Mouse (Mus musculus) hindlimb bud, embryonic 11.5 days (tissue): Measurements from ENCODE around the gene Sez6.

Source experiments
- DNase-seq: peaks from one replicate; pipeline ENCODE4 v3.0.0-alpha.2; 2012; ENCODE audit warnings: low read depth, low spot score; ENCODE audit errors: extremely low spot score

The Sez6 gene

GRCm38 (mm10) chr11:77930751-77931540 lies at the start of gene Sez6:
TSS of gene Sez6 (plus strand) at chr11:77930800.
- DNase-seq = no peak

- no peak for DNase-seq
Observed at GRCm38 (mm10) chr11:77884524-77885245, 45.9 kb upstream of the Sez6 start.

DNA sequence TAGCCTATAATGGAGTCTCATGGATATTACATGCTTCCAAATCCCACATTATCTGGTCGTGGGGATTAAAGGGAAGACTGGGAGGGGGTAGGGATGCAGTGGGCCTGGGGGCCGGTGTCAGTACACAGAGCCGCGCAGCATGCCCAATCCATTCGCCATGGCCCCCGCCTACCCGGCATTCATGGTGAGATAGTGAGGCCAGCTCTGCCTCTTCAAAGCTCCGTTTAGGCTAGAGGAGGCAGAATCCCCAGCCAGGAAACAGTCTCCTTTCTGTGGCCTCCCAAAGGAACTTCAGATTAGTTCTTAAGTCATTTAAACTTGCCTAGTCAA lies 45.4 kb upstream of the Sez6 start:
- DNase-seq = no peak

DNA sequence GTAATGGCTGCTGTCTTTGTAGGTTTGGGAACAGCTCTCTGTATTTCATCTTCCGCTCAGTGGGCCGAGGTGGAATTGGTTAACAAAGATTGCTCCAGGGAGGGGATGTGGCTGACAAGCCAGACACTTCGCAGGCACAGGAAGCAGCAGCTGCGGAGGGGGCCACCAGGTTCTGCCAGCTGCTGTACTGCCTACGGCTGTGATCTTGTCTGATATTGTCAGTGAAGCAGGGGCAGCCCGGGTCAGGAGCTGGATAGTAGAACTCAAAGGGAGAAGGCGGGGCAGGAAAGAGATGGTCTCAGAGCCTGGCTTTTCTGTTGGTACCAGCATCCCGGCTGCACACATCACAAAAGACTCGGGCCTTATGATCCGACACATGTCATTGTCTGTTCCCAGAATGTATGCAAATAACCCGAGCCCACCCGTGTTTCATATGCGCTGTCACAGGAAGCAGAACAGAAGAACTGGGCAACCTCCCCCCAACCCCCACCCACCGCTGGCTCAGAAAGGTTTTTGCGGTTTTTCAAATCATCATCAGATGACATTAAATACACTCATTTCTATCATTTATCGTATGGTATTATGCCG lies 43.1 kb upstream of the Sez6 start:
- DNase-seq = no peak

- DNase-seq = no peak
Observed at GRCm38 (mm10) chr11:77888846-77889245, 41.8 kb upstream of the Sez6 start.

- no peak for DNase-seq
Observed at GRCm38 (mm10) chr11:77889484-77889883, 41.1 kb upstream of the Sez6 start.

GRCm38 (mm10) chr11:77890648-77891258 lies 39.8 kb upstream of the Sez6 start:
- no peak for DNase-seq

- no peak for DNase-seq
Observed at GRCm38 (mm10) chr11:77892883-77893282, 37.7 kb upstream of the Sez6 start.

- no peak for DNase-seq
Observed at GRCm38 (mm10) chr11:77893283-77893682, 37.3 kb upstream of the Sez6 start.

DNA sequence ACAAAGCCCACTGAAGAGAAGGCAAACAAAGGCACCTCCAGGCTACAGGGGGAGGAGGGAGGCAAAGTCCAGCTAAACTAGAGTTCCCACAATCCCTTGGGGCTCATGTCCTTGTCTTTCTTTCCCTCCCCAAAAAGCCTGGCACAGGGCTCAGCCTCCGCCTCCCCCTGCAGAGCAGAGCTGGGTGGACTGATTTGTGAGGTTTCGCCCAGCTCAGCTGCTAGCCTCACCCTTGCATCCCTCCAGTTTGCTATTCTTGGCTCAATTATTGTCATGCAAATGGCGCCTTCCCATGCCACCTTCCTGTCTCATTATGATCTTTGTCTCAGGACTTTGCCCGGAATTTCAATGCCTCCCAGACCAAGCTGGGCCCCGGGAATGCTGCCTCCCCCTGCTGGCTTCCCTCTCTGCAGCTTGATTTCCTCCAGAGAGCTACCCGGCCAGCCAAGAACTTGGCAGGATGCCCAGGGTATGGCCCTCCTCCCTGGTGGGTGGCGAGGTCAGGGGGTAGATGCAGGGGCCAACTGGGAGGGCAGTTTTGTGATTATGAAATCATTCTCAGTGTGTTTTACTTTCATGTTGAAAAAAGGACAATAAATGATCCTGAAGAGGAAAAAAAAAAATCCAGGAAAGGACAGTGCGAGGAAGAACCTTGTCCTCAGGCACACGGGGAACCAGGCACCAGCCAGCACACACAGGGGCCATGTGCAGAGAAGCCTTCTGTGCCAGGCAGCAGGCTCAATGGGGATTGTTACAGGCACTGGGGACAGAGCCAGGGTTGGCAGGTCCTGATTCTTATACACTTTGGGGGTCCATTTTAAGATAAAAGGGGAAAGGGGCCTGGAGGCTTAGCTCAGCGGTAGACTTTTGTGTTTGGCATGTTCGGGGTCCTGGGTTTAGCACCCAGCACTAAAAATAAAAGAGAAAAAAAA lies 36.5 kb upstream of the Sez6 start, which contains the start of gene Pipox:
TSS of gene Pipox (minus strand) at position 310 of the 932 bp plus-strand sequence.
- no peak for DNase-seq

DNA sequence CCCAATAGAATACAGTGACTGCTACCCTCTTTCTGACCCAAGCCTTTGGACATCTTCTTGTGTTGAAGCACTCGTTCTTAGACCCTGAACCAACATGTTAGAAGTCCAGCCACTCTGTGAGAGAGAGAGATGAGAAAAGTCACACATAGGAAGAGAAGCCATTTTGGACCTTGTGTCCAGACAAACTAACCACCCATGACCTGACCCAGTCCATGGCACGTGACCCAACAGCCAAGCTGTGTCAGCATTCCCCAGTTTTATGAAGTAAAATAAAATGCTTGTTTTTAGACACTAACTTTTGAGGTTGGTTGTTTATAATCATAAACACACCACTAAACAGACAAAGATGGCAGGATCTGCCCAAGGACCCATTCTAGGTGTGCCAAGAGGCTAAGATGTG lies 35.6 kb upstream of the Sez6 start:
- DNase-seq = no peak

DNA sequence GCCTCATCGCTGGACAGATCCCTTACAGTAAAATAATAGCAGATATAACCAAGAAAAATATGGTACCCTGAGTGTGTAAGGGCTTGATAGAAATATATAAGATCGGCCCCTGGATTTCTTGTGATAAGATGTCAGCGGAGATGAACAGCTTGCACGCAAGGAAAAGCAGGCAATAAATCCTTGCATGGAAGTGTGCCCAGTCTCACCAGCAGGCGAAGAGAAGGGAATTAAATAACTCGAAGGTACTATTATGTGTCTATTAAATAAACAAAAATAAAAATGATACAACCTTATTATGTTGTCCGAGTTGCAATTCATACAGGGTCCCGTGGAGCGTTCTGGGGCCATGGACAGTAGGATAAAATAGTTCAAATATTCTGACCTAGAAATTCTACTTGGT lies 34.6 kb upstream of the Sez6 start:
- DNase-seq = no peak

GRCm38 (mm10) chr11:77896480-77896819 lies 34.1 kb upstream of the Sez6 start:
- no peak for DNase-seq

DNA sequence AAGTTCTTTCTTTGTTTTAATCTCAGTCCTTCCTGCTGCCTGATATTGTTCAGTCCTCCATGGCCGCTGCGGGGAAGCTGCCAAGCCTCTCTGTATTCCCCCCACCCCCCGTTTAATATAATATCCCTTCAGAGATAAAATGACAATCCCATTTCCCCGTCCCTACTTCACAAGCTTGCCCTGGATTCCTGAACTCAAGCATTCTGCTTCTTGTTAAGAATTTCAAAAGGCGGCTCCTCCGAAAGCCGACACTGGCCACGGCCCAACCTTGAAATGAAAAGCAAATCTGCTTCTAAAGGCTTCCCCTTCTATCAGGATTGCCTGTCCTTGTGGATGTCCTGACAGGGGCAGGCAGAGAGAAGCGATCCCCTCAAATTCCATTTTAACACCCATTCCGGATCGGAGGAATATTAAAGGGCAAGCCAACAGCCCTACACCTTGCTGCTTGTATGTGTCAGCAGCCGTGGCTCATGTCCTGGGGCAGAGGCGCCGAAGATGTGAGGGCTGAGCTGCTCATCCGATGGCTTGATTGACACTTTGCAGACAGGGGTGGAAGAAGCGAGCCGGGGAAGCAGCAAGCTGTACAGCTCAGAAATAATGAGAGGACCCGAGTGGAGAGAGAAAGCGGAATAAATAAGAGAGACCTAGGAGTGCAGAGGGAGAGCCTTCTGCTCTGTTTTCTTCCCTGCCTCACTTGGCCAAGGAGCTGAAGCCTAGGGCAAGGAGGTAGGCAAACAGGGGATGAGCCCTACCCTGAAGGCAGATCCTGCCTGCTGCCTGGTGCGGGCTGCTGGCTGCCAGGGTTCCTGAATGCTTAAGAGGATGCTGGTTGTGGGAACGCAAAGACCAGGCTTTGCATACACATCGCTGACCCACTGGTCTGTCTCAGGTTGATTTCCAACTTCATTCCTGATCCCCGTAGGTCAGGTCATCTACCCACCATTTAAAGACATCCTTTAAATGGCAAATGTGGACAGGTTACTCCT lies 33.5 kb upstream of the Sez6 start:
- DNase-seq = no peak

DNA sequence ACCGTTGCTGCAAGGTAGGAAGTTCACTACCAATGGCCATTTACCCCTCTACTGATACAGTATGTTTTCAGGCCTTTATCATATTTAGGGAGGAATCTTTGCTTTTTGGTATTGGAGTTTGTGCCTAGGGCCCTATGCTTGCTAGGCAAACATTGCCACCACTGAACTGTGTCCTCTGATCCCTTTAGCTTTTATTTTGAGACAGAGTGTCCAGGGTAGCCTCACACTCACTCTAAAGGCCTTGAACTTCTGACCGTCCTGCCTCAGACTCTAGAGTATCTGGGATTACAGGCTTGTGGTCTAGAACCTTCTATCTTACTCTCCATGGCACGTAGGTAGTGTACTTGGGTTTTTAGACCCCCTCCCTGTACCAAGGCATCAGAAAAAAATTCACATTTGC lies 30.4 kb upstream of the Sez6 start:
- no peak for DNase-seq

- no peak for DNase-seq
Observed at GRCm38 (mm10) chr11:77900696-77901095, 29.9 kb upstream of the Sez6 start.

DNA sequence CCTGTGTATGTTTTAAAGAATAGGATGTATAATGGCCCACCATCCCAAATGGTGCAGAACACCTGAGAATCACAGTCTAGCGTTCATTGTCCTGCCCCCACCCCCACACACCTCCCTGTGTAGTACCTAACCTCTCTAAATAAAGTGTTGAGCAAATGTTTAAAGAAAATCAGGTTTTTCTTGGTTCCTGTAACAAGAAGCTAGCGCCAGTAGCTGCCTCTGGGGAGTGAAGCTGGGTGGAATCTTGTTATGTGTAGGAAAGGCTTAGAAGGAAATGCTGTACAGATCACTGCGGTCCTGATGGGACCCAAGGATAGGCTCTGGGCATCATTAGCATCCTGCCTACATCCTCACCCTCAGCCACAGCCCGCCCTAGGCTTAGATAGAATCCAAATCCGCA lies 29.2 kb upstream of the Sez6 start:
- DNase-seq = no peak

DNA sequence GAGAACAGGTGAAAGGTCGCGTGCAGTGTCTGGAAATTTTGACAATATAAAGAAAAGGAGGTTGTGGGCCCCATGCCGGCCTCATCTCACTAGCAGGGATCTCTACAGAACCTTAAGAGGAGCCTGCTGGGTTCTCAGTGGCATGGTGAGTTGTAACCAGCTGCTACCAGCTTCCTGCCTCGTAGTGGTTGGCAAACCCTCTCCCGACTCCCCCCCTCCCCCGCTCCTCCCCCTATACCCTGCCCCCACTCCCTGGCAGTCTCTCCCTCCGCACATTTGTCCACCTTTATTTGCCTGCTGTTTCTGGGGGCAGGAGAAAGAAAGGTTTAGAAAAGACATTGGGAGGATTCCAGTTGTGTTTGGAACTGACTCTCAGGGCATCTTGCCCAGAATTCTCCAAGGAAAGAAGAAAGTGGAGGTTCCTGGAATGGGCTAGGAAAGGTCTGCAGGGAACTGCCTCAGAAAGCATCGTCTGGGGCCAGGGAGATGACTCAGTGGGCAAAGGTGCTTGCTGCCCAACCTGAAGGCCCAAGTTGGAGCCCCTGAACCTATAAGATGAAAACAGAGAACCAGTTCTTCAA lies 28.7 kb upstream of the Sez6 start:
- no peak for DNase-seq

GRCm38 (mm10) chr11:77903761-77904160 lies 26.8 kb upstream of the Sez6 start:
- no peak for DNase-seq
